ENCODE assay signal across 38 mouse cellular contexts in genomic region chr11:96289837-96290236, GRCm38 (mm10). TPM values are rescaled to one million over a fixed set of nuclear protein-coding genes. Genes with fewer than 3 reads are reported as not detected.
DNase-seq lines count a peak whose midpoint lies in the region; ATAC-seq and TF ChIP-seq lines count a peak whose summit lies in the region.
"Had no signal": no experiment of that assay in that cellular context is flagged by ENCODE, and none has a peak within 500 bp of the region (broad histone marks: within the 10 kb centered on the region; RNA-seq: fewer than 3 reads in every experiment).

No protein-coding gene starts in this region.

- H3K27me3 ChIP-seq in kidney, adult 2 months (replicated peaks; ENCODE audit: control insufficient read depth, insufficient read depth, low read length) = no peaks in the 10 kb centered on the region
- H3K27me3 ChIP-seq in midbrain, embryonic 11.5 days (ENCODE audit: control insufficient read depth, insufficient read depth, low read length) = peaks cover 98% of the 10 kb centered on the region
- H3K27me3 ChIP-seq in midbrain, embryonic 15.5 days (replicated peaks) = peaks cover 95% of the 10 kb centered on the region
- H3K27me3 ChIP-seq: Patski had no signal

- peak overlapping the region; percentile 40; the same call in 1 of the 2 replicates for H3K27ac ChIP-seq in gastrocnemius, adult 2 months
- peak overlapping the region; percentile 79 for H3K27ac ChIP-seq in kidney, adult 2 months (ENCODE audit: insufficient read depth, low read depth, low read length)
- H3K27ac ChIP-seq in midbrain, embryonic 11.5 days (ENCODE audit: low read depth, low read length) = no peak overlapping the region
- no peak overlapping the region for H3K27ac ChIP-seq in midbrain, embryonic 15.5 days
- H3K27ac ChIP-seq: embryonic facial prominence, embryonic 12.5 days; forebrain, embryonic 15.5 days; heart, adult 2 months; intestine, embryonic 15.5 days; layer of hippocampus, adult 2 months; left cerebral cortex, adult 2 months; limb, embryonic 12.5 days; liver, embryonic 15.5 days; midbrain, embryonic 10.5 days had no signal

- 46% methylated on average over 6 of the region's 6 CpGs for WGBS in kidney, adult 2 months
- 3% methylated on average over 6 of the region's 6 CpGs for WGBS in midbrain, embryonic 11.5 days
- WGBS in midbrain, embryonic 15.5 days = 6% methylated on average over 6 of the region's 6 CpGs

- no peak for ATAC-seq in midbrain, embryonic 11.5 days (ENCODE audit: low FRiP score)
- ATAC-seq in midbrain, embryonic 15.5 days (replicated peaks) = no peak
- ATAC-seq: forebrain, embryonic 15.5 days; intestine, embryonic 15.5 days; Patski had no signal

- TF ChIP-seq POLR2A in kidney, adult 2 months (IDR thresholded peaks at IDR 0.05; ENCODE audit: low read depth, low read length) = no peak

- H3K4me1 ChIP-seq in kidney, adult 2 months (ENCODE audit: control insufficient read depth, insufficient read depth, low read length) = peaks cover 15% of the 10 kb centered on the region; the same call in 1 of the 2 replicates
- H3K4me1 ChIP-seq in midbrain, embryonic 11.5 days (ENCODE audit: control insufficient read depth, insufficient read depth, low read length) = no peaks in the 10 kb centered on the region
- H3K4me1 ChIP-seq in midbrain, embryonic 15.5 days = no peaks in the 10 kb centered on the region
- H3K4me1 ChIP-seq: embryonic facial prominence, embryonic 12.5 days had no signal

- H3K9ac ChIP-seq in midbrain, embryonic 11.5 days (ENCODE audit: low read length) = no peak overlapping the region
- no peak overlapping the region for H3K9ac ChIP-seq in midbrain, embryonic 15.5 days
- H3K9ac ChIP-seq: embryonic facial prominence, embryonic 12.5 days; forebrain, embryonic 15.5 days; heart, embryonic 12.5 days; intestine, embryonic 15.5 days; limb, embryonic 12.5 days; liver, embryonic 15.5 days; lung, embryonic 14.5 days had no signal

- no peak overlapping the region for H3K4me3 ChIP-seq in gastrocnemius, adult 2 months
- H3K4me3 ChIP-seq in kidney, adult 2 months (ENCODE audit: insufficient read depth, low read depth, low read length) = no peak overlapping the region
- no peak overlapping the region for H3K4me3 ChIP-seq in midbrain, embryonic 11.5 days (ENCODE audit: low read depth, low read length)
- no peak overlapping the region for H3K4me3 ChIP-seq in midbrain, embryonic 15.5 days
- H3K4me3 ChIP-seq: embryonic facial prominence, embryonic 12.5 days; forebrain, embryonic 15.5 days; heart, adult 2 months; heart, embryonic 12.5 days; intestine, embryonic 15.5 days; layer of hippocampus, adult 2 months; left cerebral cortex, adult 2 months; limb, embryonic 12.5 days; liver, embryonic 15.5 days; midbrain, embryonic 10.5 days; myocyte had no signal

- no peak for DNase-seq in gastrocnemius, adult 2 months
- DNase-seq in gastrocnemius, postnatal 4 days (ENCODE audit: low spot score in 2 of 2) = no peak
- no peak for DNase-seq in kidney, adult 2 months
- DNase-seq in kidney, postnatal 36 days = no peak
- DNase-seq in midbrain, embryonic 11.5 days (ENCODE audit: low spot score, missing footprints) = peak; percentile 94
- DNase-seq in cerebellum, adult 8-10 months = no peak
- DNase-seq in B cell, adult 2 months = no peak
- DNase-seq: adrenal gland, postnatal 10 days; cerebellum, adult 11 months; cerebellum, adult 9-11 months; embryo, embryonic 11 days; gastrocnemius, postnatal 36 days; heart, adult 2 months; kidney, postnatal 10 days; thymus, adult 2 months; thymus, postnatal 36 days had no signal

- intact Hi-C loops in gastrocnemius, adult 2 months (cut with DNase I) = no loop called here

- no peaks in the 10 kb centered on the region for H3K36me3 ChIP-seq in kidney, adult 2 months (ENCODE audit: control insufficient read depth, insufficient read depth, low read length)
- no peaks in the 10 kb centered on the region for H3K36me3 ChIP-seq in midbrain, embryonic 11.5 days (ENCODE audit: control insufficient read depth, insufficient read depth, low read length)
- no peaks in the 10 kb centered on the region for H3K36me3 ChIP-seq in midbrain, embryonic 15.5 days (replicated peaks)
- H3K36me3 ChIP-seq: embryonic facial prominence, embryonic 12.5 days; forebrain, embryonic 15.5 days; heart, embryonic 12.5 days; intestine, embryonic 15.5 days; limb, embryonic 12.5 days; liver, embryonic 15.5 days; midbrain, embryonic 10.5 days had no signal

- H3K9me3 ChIP-seq in midbrain, embryonic 11.5 days (ENCODE audit: control insufficient read depth, low read length) = no peaks in the 10 kb centered on the region
- H3K9me3 ChIP-seq in midbrain, embryonic 15.5 days = no peaks in the 10 kb centered on the region
- H3K9me3 ChIP-seq: embryonic facial prominence, embryonic 12.5 days; forebrain, embryonic 15.5 days; heart, embryonic 12.5 days; intestine, embryonic 15.5 days; limb, embryonic 12.5 days; liver, embryonic 15.5 days; midbrain, embryonic 10.5 days had no signal

- TF ChIP-seq CTCF in gastrocnemius, adult 2 months (IDR thresholded peaks at IDR 0.05) = no peak
- TF ChIP-seq CTCF in kidney, adult 2 months (conservative IDR thresholded peaks at IDR 0.05; ENCODE audit: insufficient read depth, insufficient read length, low read depth, low read length) = no peak

- H3K4me2 ChIP-seq in midbrain, embryonic 11.5 days = no peak overlapping the region
- no peak overlapping the region for H3K4me2 ChIP-seq in midbrain, embryonic 15.5 days
- H3K4me2 ChIP-seq: embryonic facial prominence, embryonic 12.5 days; forebrain, embryonic 15.5 days; heart, embryonic 12.5 days; limb, embryonic 12.5 days; liver, embryonic 15.5 days; lung, embryonic 14.5 days had no signal

RNA-seq across cellular contexts. Expression of gene Hoxb6, which starts 2.4 kb away (rescaled TPM):
- under 1 TPM; 0.56 to 0.64 TPM for total RNA-seq in gastrocnemius, adult 2 months (2021)
- total RNA-seq in gastrocnemius, postnatal 4 days (2021) = 1 to 10 TPM in 1 of 2 experiments, under 1 TPM in 1; 0.62 to 1.3 TPM
- polyA plus RNA-seq in kidney, adult 2 months (2012; rRNA removed) = 62.7 and 67.9 TPM in 2 replicates
- polyA plus RNA-seq in midbrain, embryonic 11.5 days (2014; fragmentation: Nextera tagmentation; extraction: Ambion mirVana) = not detected in 2 replicates
- polyA plus RNA-seq in midbrain, embryonic 15.5 days (2015; fragmentation: Nextera tagmentation; extraction: Ambion mirVana) = 0.13 and 0.34 TPM in 2 replicates
- total RNA-seq: heart, adult 2 months; layer of hippocampus, adult 2 months; layer of hippocampus, postnatal 14 days; left cerebral cortex, adult 2 months; left cerebral cortex, postnatal 25 days; liver, adult 2 months; megakaryocyte progenitor cell, adult 5-6 weeks; MEL had no signal
- polyA plus RNA-seq: embryonic facial prominence, embryonic 12.5 days; forebrain, embryonic 15.5 days; frontal cortex, adult 2 months; heart, adult 2 months; heart, embryonic 12.5 days; heart, postnatal 0 days; midbrain, embryonic 10.5 days; midbrain, postnatal 0 days; myocyte had no signal

RNA-seq across cellular contexts. Expression of gene Hoxb7, which starts 3.4 kb away (rescaled TPM):
- under 1 TPM; 0.47 to 0.56 TPM for total RNA-seq in gastrocnemius, adult 2 months (2021)
- 1 to 10 TPM; 1.8 to 2.1 TPM for total RNA-seq in gastrocnemius, postnatal 4 days (2021)
- 15.5 and 16.5 TPM in 2 replicates for polyA plus RNA-seq in kidney, adult 2 months (2012; rRNA removed)
- not detected in 2 replicates for polyA plus RNA-seq in midbrain, embryonic 11.5 days (2014; fragmentation: Nextera tagmentation; extraction: Ambion mirVana)
- polyA plus RNA-seq in midbrain, embryonic 15.5 days (2015; fragmentation: Nextera tagmentation; extraction: Ambion mirVana) = not detected in 2 replicates
- total RNA-seq: heart, adult 2 months; hematopoietic stem cell, adult 5-6 weeks; layer of hippocampus, adult 2 months; layer of hippocampus, postnatal 14 days; left cerebral cortex, adult 2 months; left cerebral cortex, postnatal 25 days; megakaryocyte progenitor cell, adult 5-6 weeks; MEL; midbrain, postnatal 0 days had no signal
- polyA plus RNA-seq: embryonic facial prominence, embryonic 12.5 days; forebrain, embryonic 15.5 days; frontal cortex, adult 2 months; heart, adult 2 months; midbrain, embryonic 10.5 days; midbrain, postnatal 0 days had no signal

RNA-seq across cellular contexts. Expression of gene Hoxb8, which starts 8.1 kb away (rescaled TPM):
- total RNA-seq in gastrocnemius, adult 2 months (2021) = under 1 TPM; 0.14 to 0.23 TPM
- 1 to 10 TPM in 1 of 2 experiments, under 1 TPM in 1; 0.98 to 1.3 TPM for total RNA-seq in gastrocnemius, postnatal 4 days (2021)
- polyA plus RNA-seq in kidney, adult 2 months (2012; rRNA removed) = 51.7 and 69.9 TPM in 2 replicates
- polyA plus RNA-seq in midbrain, embryonic 11.5 days (2014; fragmentation: Nextera tagmentation; extraction: Ambion mirVana) = not detected in 2 replicates
- not detected in 2 replicates for polyA plus RNA-seq in midbrain, embryonic 15.5 days (2015; fragmentation: Nextera tagmentation; extraction: Ambion mirVana)
- total RNA-seq: heart, adult 2 months; hematopoietic stem cell, adult 5-6 weeks; layer of hippocampus, adult 2 months; layer of hippocampus, postnatal 14 days; left cerebral cortex, adult 2 months; left cerebral cortex, postnatal 25 days; liver, adult 2 months; megakaryocyte progenitor cell, adult 5-6 weeks; MEL had no signal
- polyA plus RNA-seq: embryonic facial prominence, embryonic 12.5 days; forebrain, embryonic 15.5 days; frontal cortex, adult 2 months; heart, adult 2 months; heart, embryonic 12.5 days; heart, postnatal 0 days; liver, embryonic 15.5 days; midbrain, embryonic 10.5 days; midbrain, postnatal 0 days had no signal

RNA-seq across cellular contexts. Expression of gene Hoxb5, which starts 13.3 kb away (rescaled TPM):
- under 1 TPM; 0.26 to 0.28 TPM for total RNA-seq in gastrocnemius, adult 2 months (2021)
- total RNA-seq in gastrocnemius, postnatal 4 days (2021) = 1 to 10 TPM in 1 of 2 experiments, under 1 TPM in 1; 0.80 to 1.1 TPM
- 7.7 and 8.4 TPM in 2 replicates for polyA plus RNA-seq in kidney, adult 2 months (2012; rRNA removed)
- not detected in 2 replicates for polyA plus RNA-seq in midbrain, embryonic 11.5 days (2014; fragmentation: Nextera tagmentation; extraction: Ambion mirVana)
- 0.09 and 0.70 TPM in 2 replicates for polyA plus RNA-seq in midbrain, embryonic 15.5 days (2015; fragmentation: Nextera tagmentation; extraction: Ambion mirVana)
- total RNA-seq: layer of hippocampus, adult 2 months; layer of hippocampus, postnatal 14 days; left cerebral cortex, adult 2 months; left cerebral cortex, postnatal 25 days; MEL had no signal
- polyA plus RNA-seq: forebrain, embryonic 15.5 days; frontal cortex, adult 2 months; midbrain, embryonic 10.5 days; midbrain, postnatal 0 days; myocyte had no signal

RNA-seq across cellular contexts. Expression of gene Hoxb9, which starts 18.6 kb away (rescaled TPM):
- total RNA-seq in gastrocnemius, adult 2 months (2021) = under 1 TPM in 1 of 2 experiments, not detected in 1; 0.14 TPM
- 1 to 10 TPM; 1.1 to 1.5 TPM for total RNA-seq in gastrocnemius, postnatal 4 days (2021)
- polyA plus RNA-seq in kidney, adult 2 months (2012; rRNA removed) = 27.8 and 29.6 TPM in 2 replicates
- not detected in 2 replicates for polyA plus RNA-seq in midbrain, embryonic 11.5 days (2014; fragmentation: Nextera tagmentation; extraction: Ambion mirVana)
- polyA plus RNA-seq in midbrain, embryonic 15.5 days (2015; fragmentation: Nextera tagmentation; extraction: Ambion mirVana) = not detected in 2 replicates
- total RNA-seq: heart, adult 2 months; layer of hippocampus, adult 2 months; layer of hippocampus, postnatal 14 days; left cerebral cortex, adult 2 months; left cerebral cortex, postnatal 25 days; liver, adult 2 months; megakaryocyte progenitor cell, adult 5-6 weeks; MEL; midbrain, postnatal 0 days had no signal
- polyA plus RNA-seq: forebrain, embryonic 15.5 days; frontal cortex, adult 2 months; heart, adult 2 months; heart, postnatal 0 days; liver, adult 2 months; liver, embryonic 15.5 days; midbrain, embryonic 10.5 days; midbrain, postnatal 0 days had no signal

Comparison
In these comparisons a context has a peak if more than half of its experiments do, and no peak if none do; other contexts are left out.
1. H3K27ac ChIP-seq: peak in gastrocnemius, adult 2 months (single experiment) and kidney, adult 2 months (single experiment); none in midbrain, embryonic 11.5 days (single experiment) and midbrain, embryonic 15.5 days (single experiment).
2. RNA of gene Hoxb6, which starts 2.4 kb away (polyA plus RNA-seq): 62.7 to 67.9 TPM in kidney, adult 2 months; 0.13 to 0.34 TPM in midbrain, embryonic 15.5 days and not detected in midbrain, embryonic 11.5 days; every median in the first group is over 10 times any median in the second.
3. RNA of gene Hoxb7, which starts 3.4 kb away (polyA plus RNA-seq): 15.5 to 16.5 TPM in kidney, adult 2 months; not detected in midbrain, embryonic 15.5 days and not detected in midbrain, embryonic 11.5 days; every median in the first group is over 10 times any median in the second.
4. RNA of gene Hoxb8, which starts 8.1 kb away (polyA plus RNA-seq): 51.7 to 69.9 TPM in kidney, adult 2 months; not detected in midbrain, embryonic 11.5 days and not detected in midbrain, embryonic 15.5 days; every median in the first group is over 10 times any median in the second.